Mouse (Mus musculus) erythroblast, embryonic 14.5 days (primary cell): ENCODE data around the gene Nox3.

Experiments
- GATA1 ChIP-seq: IDR thresholded peaks from 2 replicates; pipeline ENCODE4 v1.6.1; 2012; ENCODE audit warnings: low read length, inconsistent platforms, mixed read lengths
- TAL1 ChIP-seq: IDR thresholded peaks from 3 replicates; pipeline ENCODE4 v1.6.1; 2012; ENCODE audit warnings: low read length, inconsistent platforms, mixed read lengths

DNA sequence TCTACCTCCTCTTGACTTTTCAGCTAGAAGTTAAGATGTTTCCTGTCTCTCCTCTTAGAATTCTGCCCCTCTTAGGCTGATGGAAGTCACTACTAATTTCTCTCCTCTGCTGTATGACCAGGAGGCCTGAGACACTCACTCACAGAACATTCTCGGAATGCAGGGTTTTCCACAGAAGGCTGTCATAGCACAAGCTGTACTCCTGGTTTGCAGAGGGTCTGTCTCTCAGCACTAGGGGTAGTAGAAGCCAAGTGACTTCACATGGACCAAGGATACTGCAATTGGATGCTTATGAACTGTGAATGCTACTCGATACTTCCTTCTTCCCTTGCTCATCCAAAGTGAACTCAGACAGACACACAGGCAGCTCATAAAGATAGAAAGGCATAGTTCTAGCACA lies 52.5 kb downstream of the Nox3 start:
- TF ChIP-seq GATA1 (no peak), TAL1 (no peak)
